Mouse (Mus musculus) brown adipose tissue, adult 24 weeks (tissue): ENCODE results near the gene Slc15a2. TPM values are rescaled to one million over a fixed set of nuclear protein-coding genes. Genes with fewer than 3 reads are reported as not detected.

Experiments used
- H3K27ac ChIP-seq: fragments of 200-500 bp; replicated peaks from 2 replicates; pipeline ENCODE4 v1.5.1; 2012; ENCODE audit warnings: low read depth, mild to moderate bottlenecking, low read length
- H3K4me1 ChIP-seq: fragments of 200-500 bp; 2 replicates; pipeline ENCODE4 v1.6.1; 2012; ENCODE audit warnings: low read length, mixed read lengths; ENCODE audit not compliant: control insufficient read depth, insufficient read depth, insufficient read length
- H3K4me3 ChIP-seq: fragments of 200-500 bp; 2 replicates; pipeline ENCODE4 v1.5.1; 2012; ENCODE audit warnings: low read depth, mild to moderate bottlenecking, low read length, moderate library complexity; ENCODE audit not compliant: insufficient read depth
- polyA plus RNA-seq: library from polyadenylated mRNA; stranded (reverse); fragments of >200 nt; gene quantifications from 2 replicates; pipeline ENCODE4 v1.2.4, GENCODE M21; 2012; ENCODE audit not compliant: missing spikeins, insufficient read depth, insufficient read length

Slc15a2 gene
- 1.2 and 4.3 TPM in 2 replicates for polyA plus RNA-seq

- Histone ChIP-seq H3K4me3 (no peak within 1 kb of the TSS), H3K27ac (no peak within 1 kb of the TSS), H3K4me1 (peaks cover 4% of the 10 kb centered on the region; the same call in 1 of the 2 replicates)
Measured at GRCm38 (mm10) chr16:36784594-36785313, at the start of gene Slc15a2. Slc15a2 (minus strand) TSS chr16:36784962.

GRCm38 (mm10) chr16:36828820-36829219, 44.1 kb upstream of the Slc15a2 start:
- H3K4me1 ChIP-seq: 0 out of 2 replicates have a peak, but pooled peaks cover 3% of the 10 kb centered on the region
- H3K4me3 ChIP-seq: peak overlapping the region; percentile 98
- H3K27ac ChIP-seq: no peak overlapping the region

GRCm38 (mm10) chr16:36828054-36828786, 43.5 kb upstream of the Slc15a2 start, which contains the start of gene Iqcb1:
Iqcb1 (plus strand) TSS chr16:36828385.
- peak within 1 kb of the TSS; percentile 98 for H3K4me3 ChIP-seq
- no peak within 1 kb of the TSS for H3K27ac ChIP-seq
- H3K4me1 ChIP-seq: 0 out of 2 replicates have a peak, but pooled peaks cover 3% of the 10 kb centered on the region

GRCm38 (mm10) chr16:36827611-36828053, 42.9 kb upstream of the Slc15a2 start:
- Histone ChIP-seq H3K4me3 (peak overlapping the region; percentile 73), H3K4me1 (0 out of 2 replicates have a peak, but pooled peaks cover 3% of the 10 kb centered on the region), H3K27ac (no peak overlapping the region)

GRCm38 (mm10) chr16:36821474-36821873, 36.7 kb upstream of the Slc15a2 start:
- Histone ChIP-seq H3K4me3 (no peak overlapping the region), H3K27ac (peak overlapping the region; percentile 12; the same call in 1 of the 2 replicates), H3K4me1 (no peaks in the 10 kb centered on the region)

- Histone ChIP-seq H3K4me3 (no peak overlapping the region), H3K4me1 (no peaks in the 10 kb centered on the region), H3K27ac (no peak overlapping the region)
Measured at GRCm38 (mm10) chr16:36820747-36821146, 36.0 kb upstream of the Slc15a2 start.

- no peak overlapping the region for H3K27ac ChIP-seq
- H3K4me3 ChIP-seq: no peak overlapping the region
- no peaks in the 10 kb centered on the region for H3K4me1 ChIP-seq
Measured at GRCm38 (mm10) chr16:36820016-36820415, 35.3 kb upstream of the Slc15a2 start.

GRCm38 (mm10) chr16:36817321-36817926, 32.7 kb upstream of the Slc15a2 start:
- H3K27ac ChIP-seq: no peak overlapping the region
- H3K4me1 ChIP-seq: no peaks in the 10 kb centered on the region
- H3K4me3 ChIP-seq: no peak overlapping the region

GRCm38 (mm10) chr16:36816916-36817315, 32.2 kb upstream of the Slc15a2 start:
- Histone ChIP-seq H3K27ac (no peak overlapping the region), H3K4me1 (no peaks in the 10 kb centered on the region), H3K4me3 (no peak overlapping the region)

- Histone ChIP-seq H3K4me3 (no peak overlapping the region), H3K4me1 (no peaks in the 10 kb centered on the region), H3K27ac (no peak overlapping the region)
Measured at GRCm38 (mm10) chr16:36813680-36814079, 28.9 kb upstream of the Slc15a2 start.

- Histone ChIP-seq H3K27ac (no peak overlapping the region), H3K4me1 (no peaks in the 10 kb centered on the region), H3K4me3 (no peak overlapping the region)
Measured at GRCm38 (mm10) chr16:36808616-36809015, 23.9 kb upstream of the Slc15a2 start.

GRCm38 (mm10) chr16:36802361-36802760, 17.6 kb upstream of the Slc15a2 start:
- H3K27ac ChIP-seq: no peak overlapping the region
- no peak overlapping the region for H3K4me3 ChIP-seq
- no peaks in the 10 kb centered on the region for H3K4me1 ChIP-seq

GRCm38 (mm10) chr16:36798334-36798733, 13.6 kb upstream of the Slc15a2 start:
- Histone ChIP-seq H3K27ac (no peak overlapping the region), H3K4me1 (no peaks in the 10 kb centered on the region), H3K4me3 (no peak overlapping the region)

GRCm38 (mm10) chr16:36794976-36795375, 10.2 kb upstream of the Slc15a2 start:
- Histone ChIP-seq H3K4me1 (no peaks in the 10 kb centered on the region), H3K4me3 (no peak overlapping the region), H3K27ac (no peak overlapping the region)

GRCm38 (mm10) chr16:36790166-36790565, 5.4 kb upstream of the Slc15a2 start:
- H3K4me1 ChIP-seq: no peaks in the 10 kb centered on the region
- no peak overlapping the region for H3K4me3 ChIP-seq
- no peak overlapping the region for H3K27ac ChIP-seq
